9 mouse cellular contexts compared by ENCODE assay signal in genomic region chr9:35282851-35283200, GRCm38 (mm10). TPM values are rescaled to one million over a fixed set of nuclear protein-coding genes. Genes with fewer than 3 reads are reported as not detected.
A peak's percentile ranks its signal among the peaks of the same experiment; 100 is the strongest.
DNase-seq lines count a peak whose midpoint lies in the region; ATAC-seq and TF ChIP-seq lines count a peak whose summit lies in the region.
"Had no signal": no experiment of that assay in that cellular context is flagged by ENCODE, and none has a peak within 500 bp of the region (broad histone marks: within the 10 kb centered on the region; RNA-seq: fewer than 3 reads in every experiment).

No protein-coding gene starts in this region.

- no peaks in the 10 kb centered on the region for H3K9me3 ChIP-seq in heart, embryonic 13.5 days
- H3K9me3 ChIP-seq in midbrain, embryonic 10.5 days (replicated peaks) = no peaks in the 10 kb centered on the region
- H3K9me3 ChIP-seq in midbrain, postnatal 0 days (ENCODE audit: low read length) = no peaks in the 10 kb centered on the region
- H3K9me3 ChIP-seq in forebrain, postnatal 0 days (ENCODE audit: low read length) = no peaks in the 10 kb centered on the region
- H3K9me3 ChIP-seq in midbrain, embryonic 14.5 days (ENCODE audit: control insufficient read depth, low read length) = no peaks in the 10 kb centered on the region
- H3K9me3 ChIP-seq: embryonic facial prominence, embryonic 12.5 days had no signal

- peaks cover 21% of the 10 kb centered on the region for H3K4me1 ChIP-seq in heart, embryonic 13.5 days
- peaks cover 31% of the 10 kb centered on the region for H3K4me1 ChIP-seq in midbrain, embryonic 10.5 days
- H3K4me1 ChIP-seq in midbrain, postnatal 0 days (ENCODE audit: insufficient read depth, low read length) = no peaks in the 10 kb centered on the region
- no peaks in the 10 kb centered on the region for H3K4me1 ChIP-seq in forebrain, postnatal 0 days (ENCODE audit: insufficient read depth)
- no peaks in the 10 kb centered on the region for H3K4me1 ChIP-seq in midbrain, embryonic 14.5 days (ENCODE audit: control insufficient read depth, insufficient read depth, low read length)

- no peak overlapping the region for H3K4me3 ChIP-seq in heart, embryonic 13.5 days
- H3K4me3 ChIP-seq in midbrain, embryonic 10.5 days = no peak overlapping the region
- no peak overlapping the region for H3K4me3 ChIP-seq in midbrain, postnatal 0 days (ENCODE audit: low read depth, low read length)
- no peak overlapping the region for H3K4me3 ChIP-seq in forebrain, postnatal 0 days (ENCODE audit: low read depth, low read length)
- H3K4me3 ChIP-seq in midbrain, embryonic 14.5 days (replicated peaks; ENCODE audit: low read depth, low read length) = no peak overlapping the region
- H3K4me3 ChIP-seq: embryonic facial prominence, embryonic 12.5 days had no signal

- no peak for ATAC-seq in heart, embryonic 13.5 days (ENCODE audit: extremely low read depth, insufficient number of reproducible peaks, low FRiP score, low TSS enrichment)
- ATAC-seq in midbrain, postnatal 0 days (ENCODE audit: low FRiP score) = no peak
- ATAC-seq in forebrain, postnatal 0 days = peak; percentile 22; the same call in 1 of the 2 replicates
- no peak for ATAC-seq in midbrain, embryonic 14.5 days (ENCODE audit: low FRiP score, low TSS enrichment)
- ATAC-seq in cerebellum, adult (ENCODE audit: insufficient number of reproducible peaks, low FRiP score, low TSS enrichment) = no peak

- DNase-seq in heart, adult 8-10 months (ENCODE audit: low spot score) = no peak
- no peak for DNase-seq in midbrain, embryonic 10.5 days (ENCODE audit: low spot score)
- no peak for DNase-seq in midbrain, postnatal 0 days (ENCODE audit: low spot score)
- DNase-seq in forebrain, postnatal 0 days = no peak
- peak; percentile 19 for DNase-seq in midbrain, embryonic 14.5 days
- no peak for DNase-seq in frontal cortex, postnatal 25 days (ENCODE audit: low spot score in 2 of 2)

- H3K27me3 ChIP-seq in heart, embryonic 13.5 days (replicated peaks) = no peaks in the 10 kb centered on the region
- peaks cover 52% of the 10 kb centered on the region for H3K27me3 ChIP-seq in midbrain, embryonic 10.5 days (ENCODE audit: low read depth, poor library complexity, severe bottlenecking)
- no peaks in the 10 kb centered on the region for H3K27me3 ChIP-seq in midbrain, postnatal 0 days (ENCODE audit: insufficient read depth, low read length)
- no peaks in the 10 kb centered on the region; the same call in 1 of the 2 replicates for H3K27me3 ChIP-seq in forebrain, postnatal 0 days (ENCODE audit: insufficient read depth, low read length)
- H3K27me3 ChIP-seq in midbrain, embryonic 14.5 days (ENCODE audit: control insufficient read depth, insufficient read depth, low read length) = no peaks in the 10 kb centered on the region
- H3K27me3 ChIP-seq: embryonic facial prominence, embryonic 12.5 days had no signal

- no peak overlapping the region for H3K4me2 ChIP-seq in heart, embryonic 13.5 days
- no peak overlapping the region for H3K4me2 ChIP-seq in midbrain, postnatal 0 days (ENCODE audit: low read depth, low read length, poor library complexity, severe bottlenecking)
- H3K4me2 ChIP-seq in forebrain, postnatal 0 days (ENCODE audit: low read depth) = no peak overlapping the region
- no peak overlapping the region for H3K4me2 ChIP-seq in midbrain, embryonic 14.5 days (ENCODE audit: low read length)
- H3K4me2 ChIP-seq: embryonic facial prominence, embryonic 12.5 days had no signal

- WGBS in heart, embryonic 13.5 days = 55% methylated on average over 5 of the region's 5 CpGs
- WGBS in midbrain, embryonic 10.5 days = 71% methylated on average over 5 of the region's 5 CpGs
- 49% methylated on average over 5 of the region's 5 CpGs for WGBS in midbrain, postnatal 0 days
- WGBS in forebrain, postnatal 0 days = 67% methylated on average over 5 of the region's 5 CpGs
- WGBS in midbrain, embryonic 14.5 days = 54% methylated on average over 5 of the region's 5 CpGs

- peaks cover 7% of the 10 kb centered on the region for H3K36me3 ChIP-seq in heart, embryonic 13.5 days
- peaks cover 9% of the 10 kb centered on the region for H3K36me3 ChIP-seq in midbrain, embryonic 10.5 days
- peaks cover 3% of the 10 kb centered on the region; the same call in 1 of the 2 replicates for H3K36me3 ChIP-seq in midbrain, postnatal 0 days (ENCODE audit: insufficient read depth, low read length)
- 0 out of 2 replicates have a peak, but pooled peaks cover 2% of the 10 kb centered on the region for H3K36me3 ChIP-seq in forebrain, postnatal 0 days (ENCODE audit: insufficient read depth)
- H3K36me3 ChIP-seq in midbrain, embryonic 14.5 days (ENCODE audit: control insufficient read depth, insufficient read depth, low read length) = peaks cover 3% of the 10 kb centered on the region

- TF ChIP-seq CTCF in midbrain, postnatal 0 days (IDR thresholded peaks at IDR 0.05) = no peak
- no peak for TF ChIP-seq CTCF in forebrain, postnatal 0 days (IDR thresholded peaks at IDR 0.05; ENCODE audit: low read depth)

- no peak overlapping the region for H3K9ac ChIP-seq in heart, embryonic 13.5 days
- no peak overlapping the region for H3K9ac ChIP-seq in midbrain, postnatal 0 days (replicated peaks; ENCODE audit: low read length, poor library complexity, severe bottlenecking)
- no peak overlapping the region for H3K9ac ChIP-seq in forebrain, postnatal 0 days
- H3K9ac ChIP-seq in midbrain, embryonic 14.5 days (replicated peaks; ENCODE audit: low read length) = no peak overlapping the region
- H3K9ac ChIP-seq: embryonic facial prominence, embryonic 12.5 days had no signal

- H3K27ac ChIP-seq in heart, embryonic 13.5 days (replicated peaks) = peak overlapping the region; percentile 37; the same call in 1 of the 2 replicates
- H3K27ac ChIP-seq in midbrain, embryonic 10.5 days (replicated peaks) = peak overlapping the region; percentile 61; the same call in 1 of the 2 replicates
- no peak overlapping the region for H3K27ac ChIP-seq in midbrain, postnatal 0 days (ENCODE audit: low read depth, low read length)
- H3K27ac ChIP-seq in forebrain, postnatal 0 days (ENCODE audit: low read depth, low read length) = no peak overlapping the region
- H3K27ac ChIP-seq in midbrain, embryonic 14.5 days (replicated peaks; ENCODE audit: low read depth, low read length) = no peak overlapping the region

RNA-seq across cellular contexts. Expression of gene Rpusd4, which starts 15.2 kb away (rescaled TPM):
- polyA plus RNA-seq in heart, embryonic 13.5 days (2015; fragmentation: Nextera tagmentation; extraction: Ambion mirVana) = 19.4 and 22.1 TPM in 2 replicates
- 10 to 100 TPM; 12.7 to 14.5 (median 13.7) TPM for total RNA-seq in heart, adult 8-10 months (2022)
- 28.6 and 32.2 TPM in 2 replicates for polyA plus RNA-seq in midbrain, embryonic 10.5 days (2016; fragmentation: Nextera tagmentation; extraction: Ambion mirVana)
- 6.9 and 8.7 TPM in 2 replicates for total RNA-seq in midbrain, postnatal 0 days (2014; rRNA removed)
- polyA plus RNA-seq in midbrain, postnatal 0 days (2015; fragmentation: Nextera tagmentation; extraction: Ambion mirVana) = 10.6 and 11.0 TPM in 2 replicates
- 9.2 and 10.9 TPM in 2 replicates for total RNA-seq in forebrain, postnatal 0 days (2014; rRNA removed)
- 10.2 and 11.4 TPM in 2 replicates for polyA plus RNA-seq in forebrain, postnatal 0 days (2015; fragmentation: Nextera tagmentation; extraction: Ambion mirVana)
- 18.1 and 19.4 TPM in 2 replicates for polyA plus RNA-seq in midbrain, embryonic 14.5 days (2014; fragmentation: Nextera tagmentation; extraction: Ambion mirVana)

RNA-seq across cellular contexts. Expression of gene Fam118b, which starts 15.2 kb away (rescaled TPM):
- 26.9 and 28.1 TPM in 2 replicates for polyA plus RNA-seq in heart, embryonic 13.5 days (2015; fragmentation: Nextera tagmentation; extraction: Ambion mirVana)
- total RNA-seq in heart, adult 8-10 months (2022) = 10 to 100 TPM; 13.6 to 17.4 (median 14.5) TPM
- polyA plus RNA-seq in midbrain, embryonic 10.5 days (2016; fragmentation: Nextera tagmentation; extraction: Ambion mirVana) = 71.7 and 72.7 TPM in 2 replicates
- 24.6 and 29.4 TPM in 2 replicates for total RNA-seq in midbrain, postnatal 0 days (2014; rRNA removed)
- 37.4 and 41.5 TPM in 2 replicates for polyA plus RNA-seq in midbrain, postnatal 0 days (2015; fragmentation: Nextera tagmentation; extraction: Ambion mirVana)
- 34.6 and 41.5 TPM in 2 replicates for total RNA-seq in forebrain, postnatal 0 days (2014; rRNA removed)
- 49.7 and 59.7 TPM in 2 replicates for polyA plus RNA-seq in forebrain, postnatal 0 days (2015; fragmentation: Nextera tagmentation; extraction: Ambion mirVana)
- 65.1 and 68.3 TPM in 2 replicates for polyA plus RNA-seq in midbrain, embryonic 14.5 days (2014; fragmentation: Nextera tagmentation; extraction: Ambion mirVana)

Comparison
In these comparisons a context has a peak if more than half of its experiments do, and no peak if none do; other contexts are left out.
1. H3K27ac ChIP-seq: peak in heart, embryonic 13.5 days (single experiment) and midbrain, embryonic 10.5 days (single experiment); none in midbrain, postnatal 0 days (single experiment), forebrain, postnatal 0 days (single experiment) and midbrain, embryonic 14.5 days (single experiment).